Mouse (Mus musculus) forebrain, postnatal 0 days (tissue): ENCODE results near the gene Idnk. TPM values are rescaled to one million over a fixed set of nuclear protein-coding genes. Genes with fewer than 3 reads are reported as not detected.

ENCODE experiments used
- ATAC-seq: fragments of 200-750 bp; cut with Nextera tagmentation; 2 replicates; pipeline ENCODE4 v1.8.0; 2017; ENCODE audit warnings: mild to moderate bottlenecking, moderate library complexity
- DNase-seq: peaks from one replicate; pipeline ENCODE4 v3.0.0-alpha.2; 2015
- H3K27ac ChIP-seq: fragments of 300-500 bp; sonication (generic); 2 replicates; pipeline ENCODE4 v1.5.1; 2014; ENCODE audit warnings: low read depth, mild to moderate bottlenecking, antibody characterized with exemption, low read length, moderate library complexity, mixed read lengths
- H3K27me3 ChIP-seq: fragments of 300-500 bp; sonication (generic); 2 replicates; pipeline ENCODE4 v1.6.1; 2014; ENCODE audit warnings: mild to moderate bottlenecking, low read length, mixed read lengths; ENCODE audit not compliant: insufficient read depth
- H3K36me3 ChIP-seq: fragments of 300-500 bp; sonication (generic); 2 replicates; pipeline ENCODE4 v1.6.1; 2014; ENCODE audit warnings: mild to moderate bottlenecking, moderate library complexity; ENCODE audit not compliant: insufficient read depth
- H3K4me1 ChIP-seq: fragments of 300-500 bp; sonication (generic); 2 replicates; pipeline ENCODE4 v1.6.1; 2014; ENCODE audit warnings: antibody characterized with exemption; ENCODE audit not compliant: insufficient read depth
- H3K4me2 ChIP-seq: fragments of 300-500 bp; sonication (generic); 2 replicates; pipeline ENCODE4 v1.6.1; 2014; ENCODE audit warnings: low read depth, mild to moderate bottlenecking, moderate library complexity
- H3K4me3 ChIP-seq: fragments of 300-500 bp; sonication (generic); 2 replicates; pipeline ENCODE4 v1.5.1; 2014; ENCODE audit warnings: low read depth, low read length, mixed read lengths
- H3K9ac ChIP-seq: fragments of 300-500 bp; sonication (generic); 2 replicates; pipeline ENCODE4 v1.6.1; 2014; ENCODE audit warnings: mild to moderate bottlenecking
- H3K9me3 ChIP-seq: fragments of 300-500 bp; sonication (generic); 2 replicates; pipeline ENCODE4 v1.6.1; 2016; ENCODE audit warnings: low read length
- CTCF ChIP-seq: sonication (generic); IDR thresholded peaks from 2 replicates; pipeline ENCODE4 v1.5.1; 2016; ENCODE audit warnings: antibody characterized with exemption, control low read depth, low read depth
- WGBS: fragments of 180-500 bp; shearing (Covaris S2); extraction: QIAGEN DNeasy Blood & Tissue Kit; methylation state at CpG from one replicate; pipeline ENCODE4 v1.1.7; 2014; 5-methylcytosine and 5-hydroxymethylcytosine counted together
- polyA plus RNA-seq: library from polyadenylated mRNA; unstranded; fragments of >200 nt; fragmentation: Nextera tagmentation; extraction: Ambion mirVana; gene quantifications from 2 replicates; pipeline ENCODE4 v1.2.1, GENCODE M21; 2015
- total RNA-seq: library from RNA; depleted of rRNA; stranded (reverse); fragments of >200 nt; gene quantifications from 2 replicates; pipeline ENCODE4 v1.2.3, GENCODE M21; 2014

Gene Idnk
- total and polyA plus RNA-seq, 2 experiments from 2014 or later: 20.0 to 46.9 TPM

DNA sequence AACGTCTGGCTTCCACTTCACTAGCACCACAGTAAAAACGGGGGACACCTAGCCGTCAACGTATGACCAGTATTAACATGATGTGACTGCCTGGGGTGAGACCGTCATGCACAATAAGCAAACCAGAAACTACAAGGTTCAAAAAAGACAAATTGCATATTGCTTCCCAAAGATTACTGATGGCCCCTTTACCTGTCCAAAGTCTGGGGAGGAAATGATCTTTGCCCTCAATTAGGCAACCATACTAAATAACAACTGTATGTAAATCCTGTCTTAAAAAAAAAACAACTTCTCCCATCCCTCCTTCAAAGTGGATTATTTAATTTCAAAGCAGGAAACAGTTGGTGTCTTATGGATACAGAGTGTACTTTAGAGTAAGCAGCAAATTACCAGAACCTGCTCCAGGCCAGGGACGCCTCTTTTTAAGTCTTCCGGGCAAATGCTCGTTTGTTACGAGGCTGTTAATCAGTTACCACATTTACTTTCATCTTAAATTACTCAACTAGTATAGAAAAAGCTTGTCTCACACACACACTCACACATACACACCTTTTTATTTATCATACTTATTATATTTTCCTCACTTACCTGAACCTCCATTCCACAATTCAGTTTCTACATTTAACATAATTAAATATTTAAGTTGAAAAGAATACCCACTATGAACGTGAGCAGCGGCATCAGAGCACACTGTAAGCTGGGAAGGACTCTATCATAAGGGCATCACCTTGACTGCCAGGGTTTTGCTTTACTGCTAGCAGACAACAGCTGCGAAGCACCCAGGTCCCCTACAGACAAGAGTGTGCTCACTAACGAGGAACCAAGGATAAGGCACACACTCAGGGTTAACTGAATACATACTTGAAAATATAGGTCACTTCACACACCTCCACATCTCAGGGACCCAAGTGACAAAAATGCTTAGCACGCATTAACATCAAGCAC lies 24.4 kb downstream of the Idnk start:
- no peak overlapping the region for H3K4me3 ChIP-seq
- H3K4me2 ChIP-seq: no peak overlapping the region
- no peak overlapping the region for H3K9ac ChIP-seq
- H3K36me3 ChIP-seq: peaks cover 33% of the 10 kb centered on the region
- 81% methylated on average over 14 of the region's 14 CpGs for WGBS
- no peaks in the 10 kb centered on the region for H3K9me3 ChIP-seq
- no peaks in the 10 kb centered on the region for H3K27me3 ChIP-seq
- no peak for TF ChIP-seq CTCF
- ATAC-seq: no peak
- no peaks in the 10 kb centered on the region for H3K4me1 ChIP-seq
- no peak overlapping the region for H3K27ac ChIP-seq
- DNase-seq: no peak

DNA sequence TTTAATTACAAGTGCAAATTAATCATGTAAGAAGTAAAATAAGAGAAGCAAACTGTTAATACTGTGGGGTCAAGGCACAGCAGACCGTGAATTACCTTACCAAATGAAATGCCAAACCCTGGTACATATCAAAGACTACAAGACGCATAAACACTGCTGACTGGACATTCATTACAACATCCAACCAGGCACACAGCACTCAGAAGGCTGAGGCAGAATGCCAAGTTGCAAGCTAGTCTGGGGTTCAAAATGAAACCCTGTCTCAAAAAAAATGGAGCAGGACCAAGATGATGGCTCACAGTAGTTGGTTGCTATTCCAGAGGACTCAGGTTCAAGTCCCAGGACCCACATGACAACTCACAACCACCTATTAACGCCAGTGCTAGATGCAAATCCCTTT lies 26.7 kb downstream of the Idnk start:
- no peak overlapping the region for H3K9ac ChIP-seq
- 73% methylated on average over 3 of the region's 3 CpGs for WGBS
- H3K27me3 ChIP-seq: no peaks in the 10 kb centered on the region
- H3K36me3 ChIP-seq: peaks cover 27% of the 10 kb centered on the region
- H3K4me2 ChIP-seq: no peak overlapping the region
- H3K9me3 ChIP-seq: no peaks in the 10 kb centered on the region
- no peak for ATAC-seq
- no peak for DNase-seq
- no peak for TF ChIP-seq CTCF
- H3K4me1 ChIP-seq: no peaks in the 10 kb centered on the region
- no peak overlapping the region for H3K27ac ChIP-seq
- no peak overlapping the region for H3K4me3 ChIP-seq

DNA sequence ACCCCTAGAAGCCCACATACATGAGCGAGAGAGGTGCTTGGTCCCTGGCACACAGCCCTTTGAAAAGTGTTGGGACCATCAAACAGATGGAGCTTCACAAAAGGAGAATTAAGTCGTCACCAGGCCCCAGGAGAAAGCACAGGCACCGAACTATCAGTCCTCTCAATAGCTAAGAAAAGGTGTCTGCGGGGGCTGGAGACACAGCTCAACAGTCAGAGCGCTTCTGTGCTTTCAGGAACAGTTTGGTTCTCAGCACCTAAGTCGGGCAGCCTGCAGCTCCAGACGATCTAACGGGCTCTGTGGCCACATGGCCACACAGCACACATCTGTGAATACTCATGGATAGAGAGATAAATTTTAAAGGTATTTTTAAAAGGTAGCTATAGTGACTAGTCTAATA lies 28.8 kb downstream of the Idnk start:
- H3K27me3 ChIP-seq: no peaks in the 10 kb centered on the region
- no peak overlapping the region for H3K27ac ChIP-seq
- DNase-seq: no peak
- no peaks in the 10 kb centered on the region for H3K9me3 ChIP-seq
- no peak overlapping the region for H3K9ac ChIP-seq
- no peak for ATAC-seq
- no peak overlapping the region for H3K4me2 ChIP-seq
- H3K36me3 ChIP-seq: peaks cover 25% of the 10 kb centered on the region
- 66% methylated on average over 8 of the region's 8 CpGs for WGBS
- H3K4me1 ChIP-seq: no peaks in the 10 kb centered on the region
- no peak for TF ChIP-seq CTCF
- no peak overlapping the region for H3K4me3 ChIP-seq

DNA sequence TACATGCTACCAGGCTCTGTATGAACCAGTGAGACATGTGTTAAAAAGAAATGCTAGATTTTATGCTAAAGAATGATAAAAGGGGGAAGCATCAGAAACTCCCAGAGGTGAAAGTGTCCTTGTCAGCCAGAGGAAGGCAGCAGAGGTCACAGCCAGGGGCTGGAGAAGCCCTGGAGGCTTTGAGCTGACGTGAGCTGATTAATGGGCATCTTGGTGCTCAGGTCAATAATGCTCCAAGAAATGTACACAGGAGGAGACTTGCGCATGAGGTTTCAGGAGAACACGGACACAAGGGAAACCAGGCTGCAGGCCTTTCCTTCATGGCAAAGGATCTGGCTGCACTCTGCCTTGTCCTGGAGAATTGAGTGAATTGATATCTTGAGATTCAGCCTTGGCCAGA lies 30.3 kb downstream of the Idnk start:
- 91% methylated on average over 3 of the region's 3 CpGs for WGBS

DNA sequence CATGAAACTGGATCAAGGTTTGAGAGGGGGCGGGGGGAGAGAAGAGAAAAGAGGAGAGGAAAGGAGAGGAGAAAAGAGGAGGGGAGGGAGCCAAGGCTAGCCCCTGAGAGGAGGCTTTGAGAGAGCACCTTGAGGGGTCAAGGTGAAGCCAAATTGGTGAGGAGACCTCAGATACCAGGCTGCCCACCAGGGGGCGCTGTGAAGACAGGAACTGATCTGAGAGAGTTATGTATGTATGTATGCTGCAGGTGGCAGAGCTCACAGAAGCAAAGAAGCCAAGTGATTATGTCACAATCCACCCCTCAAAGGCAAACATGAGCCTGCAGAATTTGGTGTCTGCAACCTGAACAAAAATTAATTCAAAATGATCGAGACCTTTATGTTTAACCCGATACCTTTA lies 31.0 kb downstream of the Idnk start:
- H3K9me3 ChIP-seq: no peaks in the 10 kb centered on the region
- H3K36me3 ChIP-seq: peaks cover 28% of the 10 kb centered on the region
- no peaks in the 10 kb centered on the region for H3K27me3 ChIP-seq
- WGBS: 68% methylated on average over 4 of the region's 4 CpGs
- H3K9ac ChIP-seq: no peak overlapping the region
- H3K4me2 ChIP-seq: no peak overlapping the region
- DNase-seq (peak; percentile 82), ATAC-seq (peak; percentile 75)
- no peak overlapping the region; the same call in 1 of the 2 replicates for H3K27ac ChIP-seq
- no peak overlapping the region for H3K4me3 ChIP-seq
- TF ChIP-seq CTCF: peak; percentile 94
- H3K4me1 ChIP-seq: no peaks in the 10 kb centered on the region

More for the DNA sequence above, 30.3 kb downstream of the Idnk start:
- ATAC-seq (no peak), DNase-seq (no peak)
- Histone ChIP-seq H3K9me3 (no peaks in the 10 kb centered on the region), H3K4me3 (no peak overlapping the region), H3K9ac (no peak overlapping the region), H3K27ac (no peak overlapping the region), H3K36me3 (peaks cover 30% of the 10 kb centered on the region), H3K4me2 (no peak overlapping the region), H3K4me1 (no peaks in the 10 kb centered on the region), H3K27me3 (no peaks in the 10 kb centered on the region)
- TF ChIP-seq CTCF: no peak

DNA sequence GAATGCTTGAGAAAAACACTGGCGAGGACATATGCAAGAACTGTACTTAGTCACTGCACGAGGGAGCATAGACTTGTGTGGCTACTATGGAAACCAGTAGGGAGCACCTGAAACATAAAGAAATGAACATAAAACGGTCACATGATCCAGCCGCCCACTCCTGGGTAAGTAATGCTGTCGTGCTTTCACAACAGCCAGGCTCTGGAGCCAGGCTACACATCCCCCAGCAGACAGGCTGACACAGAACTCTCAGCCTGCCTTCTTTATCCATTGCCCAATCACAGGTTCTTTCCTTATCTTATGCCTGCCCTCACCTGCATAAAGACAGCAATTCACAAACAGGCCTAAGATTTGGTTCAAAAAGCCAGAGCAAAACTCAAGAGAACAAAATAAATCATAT lies 32.0 kb downstream of the Idnk start:
- H3K9me3 ChIP-seq: no peaks in the 10 kb centered on the region
- WGBS: 76% methylated on average over 5 of the region's 5 CpGs
- DNase-seq (no peak), ATAC-seq (no peak; the same call in 1 of the 2 replicates)
- H3K27ac ChIP-seq: no peak overlapping the region
- no peak for TF ChIP-seq CTCF
- H3K27me3 ChIP-seq: no peaks in the 10 kb centered on the region
- no peak overlapping the region for H3K9ac ChIP-seq
- no peaks in the 10 kb centered on the region for H3K4me1 ChIP-seq
- H3K4me3 ChIP-seq: no peak overlapping the region
- H3K36me3 ChIP-seq: peaks cover 28% of the 10 kb centered on the region
- H3K4me2 ChIP-seq: no peak overlapping the region

DNA sequence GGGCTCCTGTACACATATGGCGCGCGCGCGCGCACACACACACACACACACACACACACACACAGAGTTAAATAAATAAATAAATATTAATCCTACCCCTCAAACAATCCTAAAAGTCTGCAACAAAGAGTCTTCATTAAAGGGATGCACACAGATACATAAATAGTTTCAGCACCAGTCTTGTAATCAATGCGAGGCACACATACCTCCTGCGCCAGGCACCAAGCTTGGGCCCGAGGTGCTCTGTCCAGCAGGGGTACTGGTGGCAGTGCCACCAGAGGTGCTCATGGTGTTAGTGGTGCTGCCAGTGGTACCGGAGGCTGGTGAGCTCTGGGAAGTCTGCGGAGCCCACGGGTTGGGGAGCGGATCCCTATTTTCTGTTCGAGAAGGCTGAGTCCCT lies 34.1 kb downstream of the Idnk start:
- Histone ChIP-seq H3K9me3 (no peaks in the 10 kb centered on the region), H3K4me1 (no peaks in the 10 kb centered on the region), H3K4me2 (no peak overlapping the region), H3K27me3 (no peaks in the 10 kb centered on the region), H3K4me3 (no peak overlapping the region), H3K27ac (no peak overlapping the region), H3K9ac (no peak overlapping the region), H3K36me3 (peaks cover 40% of the 10 kb centered on the region)
- 97% methylated on average over 14 of the region's 14 CpGs for WGBS
- ATAC-seq: no peak
- DNase-seq: no peak
- TF ChIP-seq CTCF: no peak
